Mouse (Mus musculus) layer of hippocampus, adult 9-11 months (tissue): ENCODE results near the gene Rgs6.

Experiments used
- DNase-seq: peaks from one replicate; pipeline ENCODE4 v3.0.0; 2022

Gene Rgs6

DNA sequence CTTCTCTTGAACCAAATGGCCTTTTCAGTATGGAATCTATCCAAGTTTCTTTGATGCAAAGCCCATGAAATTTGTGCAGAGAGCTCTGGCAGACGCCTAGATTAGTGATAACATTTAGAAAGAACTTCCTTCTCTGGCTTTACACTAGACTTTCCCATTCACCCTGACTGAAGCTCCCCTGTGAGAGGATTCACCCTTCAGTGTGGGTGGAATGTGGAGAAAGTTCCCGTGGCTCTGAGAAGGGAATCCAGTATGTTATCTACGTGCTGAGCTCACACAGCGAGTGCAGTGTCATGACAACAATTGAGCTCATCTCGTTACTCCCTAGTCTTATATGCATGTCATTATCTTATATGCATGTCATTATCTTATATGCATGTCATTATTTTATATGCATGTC lies 61.9 kb downstream of the Rgs6 start:
- no peak for DNase-seq

DNA sequence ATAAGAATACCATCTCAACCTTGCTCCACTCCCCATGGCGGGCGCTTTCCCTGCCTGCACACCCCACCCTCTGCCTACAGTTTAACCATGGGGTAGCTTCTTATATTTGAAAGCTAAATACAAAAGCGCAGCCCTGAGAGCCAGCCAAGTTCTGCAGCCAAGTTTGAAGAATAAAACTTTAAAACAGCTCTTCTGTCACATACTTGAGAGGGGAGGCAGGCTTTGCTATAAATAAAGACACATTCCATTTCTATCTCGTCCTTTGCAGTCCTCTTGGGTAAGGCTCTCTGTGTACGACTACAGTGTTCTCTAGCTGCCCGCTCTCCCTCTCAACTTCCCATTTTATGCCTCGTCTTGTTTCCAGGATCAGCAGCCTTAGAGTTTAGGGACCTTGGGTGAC lies 76.5 kb downstream of the Rgs6 start:
- DNase-seq = no peak

GRCm38 (mm10) chr12:82667441-82667840 lies 79.3 kb downstream of the Rgs6 start:
- no peak for DNase-seq

GRCm38 (mm10) chr12:82670201-82670737 lies 82.2 kb downstream of the Rgs6 start:
- DNase-seq = peak; percentile 9

DNA sequence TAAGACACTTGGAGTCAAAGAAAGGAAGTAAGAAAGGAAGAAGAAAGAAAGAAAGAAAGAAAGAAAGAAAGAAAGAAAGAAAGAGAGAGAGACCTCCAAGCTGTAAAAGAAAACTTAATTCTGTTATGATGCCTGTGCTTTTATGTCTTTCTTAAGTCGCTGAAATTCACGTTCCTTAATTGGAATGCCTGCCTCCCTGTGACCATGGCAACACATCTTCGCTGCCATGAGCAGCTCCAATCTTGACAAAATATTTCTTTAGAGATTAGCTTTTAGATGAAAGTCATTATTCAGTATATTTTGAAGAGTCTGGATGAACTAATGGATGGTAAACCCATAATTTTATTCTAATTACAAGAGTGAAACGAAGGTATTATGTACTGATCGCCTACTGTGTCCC lies 83.5 kb downstream of the Rgs6 start:
- no peak for DNase-seq

GRCm38 (mm10) chr12:82675137-82675536 lies 87.0 kb downstream of the Rgs6 start:
- no peak for DNase-seq

DNA sequence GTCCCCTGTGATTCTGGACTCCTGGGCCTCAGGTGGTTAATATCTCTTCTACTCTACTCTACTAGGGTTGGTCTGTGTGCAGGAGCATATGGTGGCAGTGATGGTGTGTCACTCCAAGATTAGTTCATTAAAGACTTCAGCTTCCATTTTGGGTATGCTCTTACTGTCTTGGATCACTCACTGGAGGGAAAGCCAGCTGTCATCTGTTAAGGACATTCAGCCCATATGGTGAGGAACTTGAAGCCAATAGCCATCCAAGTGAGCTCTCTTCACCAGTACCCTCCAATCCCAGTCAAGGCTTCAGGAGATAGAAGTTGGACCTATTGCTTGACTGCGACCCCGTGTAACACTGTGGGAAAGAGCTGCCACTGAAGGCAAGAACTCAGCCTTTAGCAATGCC lies 98.9 kb downstream of the Rgs6 start:
- DNase-seq = peak; percentile 14

- DNase-seq = no peak
Measured at GRCm38 (mm10) chr12:82698886-82699527, 110.9 kb downstream of the Rgs6 start.

DNA sequence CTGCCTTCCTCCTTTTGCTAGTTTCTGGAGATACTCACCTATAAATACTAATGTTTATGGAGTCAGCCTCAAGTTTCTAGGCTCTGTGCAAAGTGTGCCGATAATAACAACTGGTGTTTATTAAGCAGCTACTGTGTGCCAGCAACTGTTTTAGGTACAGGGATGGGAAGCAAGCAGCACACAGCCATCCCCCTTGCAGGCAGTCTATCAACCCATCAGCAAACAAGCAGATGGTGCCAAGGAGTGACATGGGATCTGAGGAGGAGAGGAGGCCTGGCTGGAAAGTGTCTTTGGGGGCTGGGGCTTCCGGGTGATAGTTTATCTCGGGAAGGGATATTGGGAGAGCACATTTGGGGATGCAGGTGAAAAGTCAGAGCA lies 111.4 kb downstream of the Rgs6 start:
- DNase-seq = no peak

GRCm38 (mm10) chr12:82700241-82700640 lies 112.1 kb downstream of the Rgs6 start:
- DNase-seq = no peak

GRCm38 (mm10) chr12:82700840-82701239 lies 112.7 kb downstream of the Rgs6 start:
- peak; percentile 29 for DNase-seq

DNA sequence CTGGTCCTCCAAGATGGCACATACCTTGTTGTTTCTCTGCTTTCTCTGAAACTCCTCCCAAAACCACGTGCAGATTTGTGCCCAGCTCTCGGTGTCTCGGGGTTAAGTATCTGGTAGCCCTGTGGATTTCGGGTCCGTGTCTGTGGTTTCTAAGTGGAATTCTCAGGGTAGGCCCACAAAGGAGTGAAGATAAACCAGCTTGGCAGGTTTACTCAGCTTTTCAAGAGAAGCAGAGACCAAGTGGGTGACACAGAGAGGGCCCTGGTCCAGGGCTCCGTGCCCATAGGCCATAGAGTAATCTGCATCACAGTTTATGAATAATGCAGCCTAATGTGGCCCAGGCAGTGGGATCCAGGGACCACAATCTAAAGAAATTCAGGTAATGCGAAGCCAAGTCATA lies 113.3 kb downstream of the Rgs6 start:
- DNase-seq = no peak

GRCm38 (mm10) chr12:82710376-82710775 lies 122.3 kb downstream of the Rgs6 start:
- no peak for DNase-seq

- no peak for DNase-seq
Measured at GRCm38 (mm10) chr12:82714284-82714683, 126.2 kb downstream of the Rgs6 start.

GRCm38 (mm10) chr12:82723017-82723540 lies 135.0 kb downstream of the Rgs6 start:
- DNase-seq = no peak

- no peak for DNase-seq
Measured at GRCm38 (mm10) chr12:82726255-82726654, 138.2 kb downstream of the Rgs6 start.

- DNase-seq = no peak
Measured at GRCm38 (mm10) chr12:82731587-82731986, 143.5 kb downstream of the Rgs6 start.

DNA sequence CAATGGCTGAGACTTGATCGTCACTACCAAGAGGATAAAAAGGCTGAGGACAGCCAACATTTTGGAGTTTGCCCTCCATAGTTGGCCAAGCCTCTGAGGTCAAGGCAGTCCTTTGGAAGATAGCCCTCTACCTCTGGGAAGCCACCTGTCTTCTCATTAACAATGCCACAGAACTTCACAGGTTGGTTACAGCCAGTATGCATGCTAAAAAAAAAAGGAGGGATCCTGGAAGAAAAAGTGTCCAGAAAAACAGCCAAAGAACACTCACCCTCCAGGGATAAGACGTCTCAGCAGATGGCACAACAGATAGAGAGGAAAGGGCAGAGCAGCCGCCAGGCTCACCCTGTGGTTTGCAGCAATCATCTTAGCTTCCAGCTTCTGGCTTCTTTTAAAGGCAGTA lies 154.9 kb downstream of the Rgs6 start:
- no peak for DNase-seq

GRCm38 (mm10) chr12:82744026-82744425 lies 155.9 kb downstream of the Rgs6 start:
- no peak for DNase-seq

GRCm38 (mm10) chr12:82744826-82745225 lies 156.7 kb downstream of the Rgs6 start:
- no peak for DNase-seq

- DNase-seq = no peak
Measured at GRCm38 (mm10) chr12:82747099-82747498, 159.0 kb downstream of the Rgs6 start.

DNA sequence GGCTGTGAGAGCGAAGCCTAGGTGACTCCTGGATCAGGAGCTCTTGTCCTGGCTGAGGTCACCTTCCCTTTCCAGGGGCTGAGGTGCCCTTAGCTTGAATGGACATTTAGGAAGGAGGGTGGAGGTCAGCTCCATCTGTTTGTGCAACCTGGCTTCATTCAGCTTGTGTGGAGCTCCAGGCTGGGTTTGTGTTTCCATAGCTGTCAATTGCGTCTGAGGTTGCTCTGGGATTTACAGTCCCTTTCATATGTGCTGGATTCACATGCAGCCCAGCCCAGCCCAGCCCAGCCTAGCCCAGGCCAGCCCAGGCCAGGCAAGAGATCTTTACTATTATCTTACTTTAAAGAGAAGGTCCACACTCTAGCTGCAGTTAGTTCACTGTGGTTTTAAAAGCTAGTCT lies 163.8 kb downstream of the Rgs6 start:
- no peak for DNase-seq

DNA sequence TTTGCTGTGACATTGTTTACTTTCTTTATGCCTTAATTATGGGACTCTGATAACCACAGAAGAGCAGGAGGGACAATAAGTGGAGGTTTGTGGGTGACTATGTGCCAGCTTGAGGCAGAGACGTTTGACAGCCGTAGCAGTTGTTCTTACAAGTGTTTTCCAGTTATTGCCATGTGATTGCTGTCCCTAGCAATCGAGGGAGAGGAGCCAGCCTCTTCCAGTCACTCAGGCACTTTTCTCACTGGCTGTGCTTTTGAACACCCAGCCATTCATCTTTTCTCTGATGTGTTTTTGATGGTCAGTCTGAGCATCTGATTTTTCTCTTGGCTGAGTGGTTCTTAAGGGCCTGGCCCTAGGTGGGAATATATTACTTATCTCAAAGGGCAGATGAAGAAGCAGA lies 166.4 kb downstream of the Rgs6 start:
- no peak for DNase-seq

GRCm38 (mm10) chr12:82756756-82757155 lies 168.7 kb downstream of the Rgs6 start:
- DNase-seq = peak; percentile 24

- DNase-seq = no peak
Measured at GRCm38 (mm10) chr12:82757367-82757766, 169.3 kb downstream of the Rgs6 start.
